Mouse (Mus musculus) thymus, adult 2 months (tissue): ENCODE data around the gene Exog.

Experiments used
- CTCF ChIP-seq: fragments of 200-500 bp; IDR thresholded peaks from 2 replicates; pipeline ENCODE4 v1.5.1; 2012; ENCODE audit warnings: mild to moderate bottlenecking, control low read depth, low read length, moderate library complexity, borderline replicate concordance; ENCODE audit not compliant: control insufficient read depth, poor library complexity, insufficient read depth; ENCODE audit errors: extremely low read depth
- POLR2A ChIP-seq: fragments of 200-500 bp; IDR thresholded peaks from 2 replicates; pipeline ENCODE4 v1.6.1; 2012; ENCODE audit warnings: mild to moderate bottlenecking, low read length, control low read depth, moderate library complexity; ENCODE audit not compliant: control insufficient read depth, poor library complexity, insufficient read depth; ENCODE audit errors: extremely low read depth

DNA sequence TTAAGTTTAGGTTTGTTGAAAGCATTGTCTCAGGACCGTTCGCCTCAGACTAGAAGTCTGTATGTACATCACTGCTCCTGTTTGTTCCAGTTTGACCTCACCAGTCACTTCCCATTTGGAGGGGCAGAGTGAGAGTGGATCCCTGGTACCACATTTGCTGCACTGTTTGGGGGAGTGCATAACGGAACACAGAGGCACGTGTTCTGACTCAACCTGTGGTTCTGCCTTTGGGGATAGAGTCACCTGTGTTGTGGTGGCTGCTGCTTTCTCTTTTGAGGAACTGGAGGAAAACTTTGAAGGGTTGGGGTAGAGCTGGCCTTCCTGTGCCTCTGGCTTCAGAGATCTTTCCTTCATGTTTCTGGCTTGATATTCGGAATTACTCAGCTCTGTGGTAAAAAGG, 40.7 kb upstream of the Exog start:
- TF ChIP-seq CTCF, result no peak
- TF ChIP-seq POLR2A, result no peak
